Mouse (Mus musculus): ENCODE measurements at regions not wholly inside any gene's neighbourhood (a gene's known extent, or its start where the extent isn't known, plus 50 kb on each side); places are given as distances from the start of the nearest gene placed in this dataset.

- H3K36me3 ChIP-seq (ENCODE audit: control insufficient read depth in 1 of 2, insufficient read depth in 2 of 2, low read length in 2 of 2), result no peaks in the 10 kb centered on the region
- no peak for TF ChIP-seq MXI1 (IDR thresholded peaks at IDR 0.05; ENCODE audit: low read depth, low read length)
- TF ChIP-seq JUND (IDR thresholded peaks at IDR 0.05; ENCODE audit: low read depth, low read length), result no peak
- no peak for TF ChIP-seq E2F4 (IDR thresholded peaks at IDR 0.05; ENCODE audit: borderline replicate concordance, low read depth, low read length)
- TF ChIP-seq TBP (IDR thresholded peaks at IDR 0.05; ENCODE audit: low read depth, low read length), result no peak
- no peak for TF ChIP-seq TAL1 (IDR thresholded peaks at IDR 0.05; ENCODE audit: low read length)
- TF ChIP-seq MYB (IDR thresholded peaks at IDR 0.05; ENCODE audit: low read depth, low read length), result no peak
- no peak for TF ChIP-seq GABPA (IDR thresholded peaks at IDR 0.05; ENCODE audit: low read depth, low read length)
- no peak for TF ChIP-seq UBTF (IDR thresholded peaks at IDR 0.05; ENCODE audit: borderline replicate concordance, insufficient read depth, low read depth, low read length)
- no peak for TF ChIP-seq EP300 (IDR thresholded peaks at IDR 0.05; ENCODE audit: low read depth in 1 of 2, low read length in 2 of 2)
- TF ChIP-seq SMC3 (IDR thresholded peaks at IDR 0.05; ENCODE audit: low read depth, low read length), result no peak
- TF ChIP-seq MAZ (IDR thresholded peaks at IDR 0.05; ENCODE audit: low read depth, low read length), result no peak
- no peak for TF ChIP-seq ZKSCAN1 (IDR thresholded peaks at IDR 0.05; ENCODE audit: low read depth, low read length)
- TF ChIP-seq MAX (IDR thresholded peaks at IDR 0.05; ENCODE audit: low read length), result no peak
- no peak for TF ChIP-seq SIN3A (IDR thresholded peaks at IDR 0.05; ENCODE audit: low read length)
- no peak for TF ChIP-seq CHD2 (IDR thresholded peaks at IDR 0.05; ENCODE audit: low read length)
- no peak for TF ChIP-seq ZNF384 (IDR thresholded peaks at IDR 0.05; ENCODE audit: low read depth, low read length)
- no peak for TF ChIP-seq ELF1 (IDR thresholded peaks at IDR 0.05; ENCODE audit: low read depth, low read length)
- no peak for TF ChIP-seq MAFK (IDR thresholded peaks at IDR 0.05; ENCODE audit: borderline replicate concordance, low read depth, low read length)
- TF ChIP-seq USF2 (IDR thresholded peaks at IDR 0.05; ENCODE audit: borderline replicate concordance in 1 of 2, insufficient read depth in 1 of 2, low read depth in 1 of 2, low read length in 2 of 2), result no peak
- H3K27ac ChIP-seq (ENCODE audit: control insufficient read depth, low read depth, low read length), result no peak overlapping the region
- peaks cover 0 to 2% of the 10 kb centered on the region in 2 experiments; a peak in 1 of 4 replicates for H3K27me3 ChIP-seq (ENCODE audit: control insufficient read depth in 1 of 2, insufficient read depth in 2 of 2, low read length in 2 of 2)
- no peaks in the 10 kb centered on the region for H3K4me1 ChIP-seq (ENCODE audit: control insufficient read depth in 1 of 2, insufficient read depth in 2 of 2, low read length in 2 of 2)
- H3K9me3 ChIP-seq (replicated peaks; ENCODE audit: insufficient read depth, low read length), result no peaks in the 10 kb centered on the region
- H3K9ac ChIP-seq (ENCODE audit: control insufficient read depth, low read depth, low read length, poor library complexity, severe bottlenecking), result no peak overlapping the region
- no peaks in the 10 kb centered on the region for H3K79me2 ChIP-seq (ENCODE audit: control insufficient read depth, insufficient read depth, low read length, poor library complexity)
- H3K4me3 ChIP-seq (ENCODE audit: control insufficient read depth in 1 of 2, insufficient read depth in 1 of 2, low read depth in 2 of 2, low read length in 2 of 2), result no peak overlapping the region
- DNase-seq (ENCODE audit: low read depth, low spot score), result no peak
These were observed 432.3 kb upstream of the Ccnh start for GRCm38 (mm10) chr13:84756796-84757335.

- TF ChIP-seq KAT2A (conservative IDR thresholded peaks at IDR 0.05; ENCODE audit: low read depth, low read length) (no peak), EP300 (IDR thresholded peaks at IDR 0.05; ENCODE audit: low read depth in 1 of 2, low read length in 2 of 2) (no peak), POLR2AphosphoS2 (IDR thresholded peaks at IDR 0.05; ENCODE audit: low read length) (no peak), BHLHE40 (IDR thresholded peaks at IDR 0.05; ENCODE audit: borderline replicate concordance, low read depth, low read length) (no peak), HCFC1 (IDR thresholded peaks at IDR 0.05; ENCODE audit: low read depth, low read length) (no peak), UBTF (IDR thresholded peaks at IDR 0.05; ENCODE audit: borderline replicate concordance, insufficient read depth, low read depth, low read length) (no peak), E2F4 (IDR thresholded peaks at IDR 0.05; ENCODE audit: borderline replicate concordance, low read depth, low read length) (no peak), SMC3 (IDR thresholded peaks at IDR 0.05; ENCODE audit: low read depth, low read length) (no peak), ZMIZ1 (IDR thresholded peaks at IDR 0.05; ENCODE audit: low read depth, low read length) (no peak), RAD21 (IDR thresholded peaks at IDR 0.05; ENCODE audit: low read depth, low read length) (no peak), MXI1 (IDR thresholded peaks at IDR 0.05; ENCODE audit: low read depth, low read length) (no peak), MAFK (IDR thresholded peaks at IDR 0.05; ENCODE audit: borderline replicate concordance, low read depth, low read length) (no peak), MAZ (IDR thresholded peaks at IDR 0.05; ENCODE audit: low read depth, low read length) (no peak), ZNF384 (IDR thresholded peaks at IDR 0.05; ENCODE audit: low read depth, low read length) (no peak), ZKSCAN1 (IDR thresholded peaks at IDR 0.05; ENCODE audit: low read depth, low read length) (no peak)
- no peak overlapping the region for H3K9ac ChIP-seq (ENCODE audit: control insufficient read depth, low read depth, low read length, poor library complexity, severe bottlenecking)
- H3K9me3 ChIP-seq (replicated peaks; ENCODE audit: insufficient read depth, low read length), result no peaks in the 10 kb centered on the region
- no peaks in the 10 kb centered on the region for H3K4me1 ChIP-seq (ENCODE audit: control insufficient read depth in 1 of 2, insufficient read depth in 2 of 2, low read length in 2 of 2)
- no peaks in the 10 kb centered on the region for H3K79me2 ChIP-seq (ENCODE audit: control insufficient read depth, insufficient read depth, low read length, poor library complexity)
- no peak overlapping the region for H3K27ac ChIP-seq (ENCODE audit: control insufficient read depth, low read depth, low read length)
- peaks cover 0 to 2% of the 10 kb centered on the region in 2 experiments; a peak in 1 of 4 replicates for H3K27me3 ChIP-seq (ENCODE audit: control insufficient read depth in 1 of 2, insufficient read depth in 2 of 2, low read length in 2 of 2)
- DNase-seq (ENCODE audit: low read depth, low spot score), result no peak
- no peaks in the 10 kb centered on the region for H3K36me3 ChIP-seq (ENCODE audit: control insufficient read depth in 1 of 2, insufficient read depth in 2 of 2, low read length in 2 of 2)
- H3K4me3 ChIP-seq (ENCODE audit: control insufficient read depth in 1 of 2, insufficient read depth in 1 of 2, low read depth in 2 of 2, low read length in 2 of 2), result no peak overlapping the region
These were observed 431.2 kb upstream of the Ccnh start for GRCm38 (mm10) chr13:84757896-84758567.

Measured in MEL (cell line).